Mouse (Mus musculus) stomach, postnatal 0 days (tissue): ENCODE data around the gene Tnfrsf25.

Source experiments
- CTCF ChIP-seq: IDR thresholded peaks from 2 replicates; pipeline ENCODE4 v1.5.1; 2016; ENCODE audit warnings: antibody characterized with exemption, low read depth, mild to moderate bottlenecking, moderate library complexity
- EP300 ChIP-seq: optimal IDR thresholded peaks from 2 replicates; pipeline ENCODE3; 2016; ENCODE audit warnings: antibody characterized with exemption

DNA sequence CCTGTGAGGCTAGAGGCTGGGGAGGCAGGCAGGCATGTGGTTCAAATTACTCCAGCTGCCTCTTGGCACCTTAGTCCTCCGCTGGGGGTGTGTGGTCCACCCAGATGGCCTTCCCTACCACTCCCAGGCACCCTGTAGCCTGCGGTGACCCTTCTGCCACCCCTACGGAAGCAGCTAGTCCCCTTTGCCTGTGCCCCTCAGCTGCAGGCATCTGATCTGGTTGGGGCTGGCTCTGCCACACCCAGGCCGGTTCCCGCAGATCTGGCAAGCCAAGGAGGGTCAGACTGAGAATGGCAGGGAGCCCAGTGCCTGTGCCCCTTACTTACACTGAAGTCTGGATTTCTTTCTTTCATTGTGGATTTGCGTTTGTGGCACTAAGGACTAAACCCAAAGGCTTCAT is 42.0 kb upstream of the Tnfrsf25 start:
- TF ChIP-seq CTCF (no peak), EP300 (no peak)
